Mouse (Mus musculus): ENCODE results near the gene Slc35c1.
A peak's percentile ranks its signal among the peaks of the same experiment; 100 is the strongest.
"Not testable (repeated sequence)": the region's sequence is repeated elsewhere in the genome, so short reads cannot be mapped to it uniquely, and the experiment has no call there.

Gene Slc35c1

GRCm38 (mm10) chr2:92459921-92460707 is at the start of gene Slc35c1:
Gene Slc35c1 (minus strand): TSS chr2:92460538.
- peak; percentile 45 to 46 for DNase-seq

DNA sequence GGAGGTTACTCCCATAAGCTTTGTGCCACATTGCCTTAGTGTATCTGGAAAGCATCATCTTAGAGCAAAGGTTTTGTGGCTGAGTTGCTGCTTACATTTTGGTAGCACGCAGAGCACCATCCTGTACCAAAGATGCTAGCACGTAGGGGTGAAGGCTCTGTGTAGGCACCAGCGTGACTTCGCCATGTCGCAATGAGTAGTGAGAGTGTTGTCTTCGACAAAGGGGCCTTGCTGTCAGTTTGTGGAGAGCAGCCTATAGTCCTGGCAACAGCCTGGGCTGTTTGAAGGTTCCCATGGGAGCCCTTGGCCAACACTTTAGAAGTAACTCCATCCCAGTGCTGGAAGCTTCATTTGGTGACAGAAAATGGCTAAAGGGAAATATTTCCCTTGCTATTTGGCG is 45.0 kb upstream of the Slc35c1 start:
- no peak for DNase-seq

GRCm38 (mm10) chr2:92503421-92503820 is 43.1 kb upstream of the Slc35c1 start:
- DNase-seq: no peak

GRCm38 (mm10) chr2:92499701-92500322 is 39.5 kb upstream of the Slc35c1 start:
- DNase-seq: no peak

DNA sequence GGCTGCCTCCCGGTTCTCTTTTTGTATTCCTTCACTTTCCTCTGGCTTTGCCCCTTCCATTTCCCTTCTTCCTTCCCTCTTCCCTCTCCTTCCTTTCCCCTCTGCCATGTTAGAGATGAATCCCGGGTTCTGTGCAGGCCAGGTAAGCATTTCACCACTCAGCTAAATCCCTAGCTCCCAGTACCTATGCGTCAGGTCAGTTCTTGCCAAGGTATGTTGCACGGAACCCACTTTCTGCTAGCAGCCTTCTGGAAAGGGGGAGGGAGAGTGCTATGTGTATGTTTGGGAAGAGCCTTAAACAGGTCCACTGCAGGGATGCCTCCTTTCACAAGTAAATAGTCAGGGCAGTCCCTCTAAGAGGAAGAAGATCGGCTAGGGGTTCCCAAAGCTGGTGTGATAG is 36.8 kb upstream of the Slc35c1 start:
- DNase-seq: no peak

DNA sequence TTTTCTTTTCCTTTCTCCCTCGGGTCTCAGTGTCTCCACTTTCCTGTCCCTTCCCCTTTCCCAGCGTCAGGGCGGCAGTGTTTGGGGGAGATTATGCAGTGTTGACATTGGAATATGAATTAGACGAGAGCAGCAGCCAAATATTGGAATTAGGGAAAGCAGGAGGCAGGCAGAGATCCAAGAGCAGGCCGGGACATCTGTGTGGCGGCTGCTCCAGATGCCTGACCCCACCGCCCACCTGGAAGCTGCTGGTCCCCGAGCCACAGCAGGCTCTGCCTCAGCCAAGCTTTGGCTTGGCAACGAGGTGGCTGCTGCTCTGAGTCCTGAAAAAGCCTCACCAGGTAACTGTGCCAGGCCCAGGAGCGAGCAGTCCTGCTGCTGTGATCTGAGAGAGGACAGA is 36.3 kb upstream of the Slc35c1 start:
- DNase-seq: no peak

DNA sequence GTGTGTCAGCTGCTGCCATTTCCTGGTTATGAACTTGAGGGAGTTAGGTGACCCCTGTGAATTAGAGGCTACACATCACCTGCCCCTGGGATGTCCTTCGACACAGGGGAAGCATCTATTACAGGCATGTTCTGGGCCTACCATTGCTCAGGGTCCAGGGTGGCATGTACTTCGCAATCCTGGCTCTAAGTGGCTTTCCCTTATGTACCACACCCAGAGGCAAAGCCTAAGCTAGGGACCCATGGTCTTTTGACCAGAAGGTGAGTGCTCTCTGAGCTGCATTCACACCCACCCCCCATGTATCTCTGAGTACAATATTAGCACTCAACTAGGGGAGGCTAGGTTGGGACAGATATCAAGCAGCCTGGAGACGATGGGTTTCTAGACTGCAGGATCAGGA is 34.6 kb upstream of the Slc35c1 start:
- no peak for DNase-seq

- DNase-seq: no peak
These were observed 34.1 kb upstream of the Slc35c1 start for GRCm38 (mm10) chr2:92494423-92494822.

GRCm38 (mm10) chr2:92493656-92494390 is 33.5 kb upstream of the Slc35c1 start:
- DNase-seq: peak; percentile 56

DNA sequence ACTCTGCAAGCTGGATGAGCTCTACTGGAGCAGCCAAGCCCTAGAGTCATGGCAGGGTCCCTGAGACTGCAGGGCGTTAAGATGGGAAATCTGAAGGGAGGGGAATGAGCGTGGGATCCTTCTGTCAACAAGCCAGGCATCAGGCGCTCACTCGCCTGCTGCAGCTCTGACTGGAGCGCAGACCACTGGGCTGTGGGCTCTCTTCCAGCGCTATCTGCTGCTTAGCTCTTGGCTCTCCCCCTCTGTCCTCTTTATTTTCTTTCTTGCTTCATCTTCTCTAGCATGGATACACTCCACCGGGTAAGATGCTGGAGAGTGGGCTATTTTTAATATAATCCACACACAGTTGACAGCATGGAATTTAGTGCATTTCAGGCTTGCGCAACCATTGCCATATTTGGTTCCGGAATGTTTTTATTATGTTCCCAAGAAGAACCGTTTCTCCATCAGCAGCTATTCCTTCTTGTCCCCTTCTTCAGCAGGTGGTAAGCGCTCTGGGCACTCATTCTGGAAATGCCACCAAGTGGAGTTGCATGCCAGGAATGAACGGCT is 31.7 kb upstream of the Slc35c1 start:
- DNase-seq: no peak

GRCm38 (mm10) chr2:92490541-92490940 is 30.2 kb upstream of the Slc35c1 start:
- DNase-seq: no peak

GRCm38 (mm10) chr2:92487791-92488190 is 27.5 kb upstream of the Slc35c1 start:
- DNase-seq: no peak

- no peak for DNase-seq
These were observed 26.6 kb upstream of the Slc35c1 start for GRCm38 (mm10) chr2:92486911-92487310.

- peak; percentile 80 to 85 for DNase-seq
These were observed 26.1 kb upstream of the Slc35c1 start for GRCm38 (mm10) chr2:92486403-92486802.

GRCm38 (mm10) chr2:92485640-92486295 is 25.4 kb upstream of the Slc35c1 start:
- peak; percentile 80 to 82 for DNase-seq

DNA sequence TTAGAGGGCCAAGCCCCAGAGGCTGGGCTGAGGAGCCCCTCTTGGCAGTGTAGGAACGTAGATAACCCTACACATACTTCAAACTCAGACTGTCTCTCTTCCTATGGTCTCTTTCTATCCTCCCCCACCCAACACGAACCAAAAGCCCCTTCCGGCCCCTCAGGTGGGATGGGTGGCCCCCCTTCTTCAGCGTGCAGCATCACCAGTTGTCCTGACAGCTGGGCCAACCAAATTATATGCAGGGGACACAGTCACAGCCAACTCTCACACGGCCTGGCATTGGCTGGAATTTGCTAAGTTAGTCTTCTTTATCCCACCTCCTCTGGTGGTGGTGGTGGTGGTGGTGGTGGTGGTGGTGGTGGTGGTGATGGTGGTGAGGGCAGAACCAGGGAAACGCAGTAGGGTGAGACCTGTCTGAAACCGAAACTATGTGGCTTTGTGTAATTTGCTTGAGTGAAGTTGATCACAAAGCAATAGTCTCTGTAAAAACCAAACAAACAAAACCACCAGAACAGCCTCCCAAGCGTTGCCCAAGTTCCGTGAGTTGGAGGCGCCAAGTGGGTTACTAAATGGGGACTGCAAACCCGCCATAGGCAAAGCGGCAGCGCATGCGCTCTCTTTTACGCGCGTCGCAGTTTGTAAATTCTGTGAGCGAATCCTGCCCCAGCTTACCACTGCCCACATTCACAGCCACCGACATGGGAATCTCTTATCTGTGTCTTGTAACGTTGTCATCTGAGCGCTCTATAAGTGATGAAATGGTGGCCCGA is 24.1 kb upstream of the Slc35c1 start:
- no peak for DNase-seq

GRCm38 (mm10) chr2:92483505-92483904 is 23.2 kb upstream of the Slc35c1 start:
- DNase-seq: no peak

- no peak for DNase-seq
These were observed 22.2 kb upstream of the Slc35c1 start for GRCm38 (mm10) chr2:92482551-92482950.

- DNase-seq: no peak
These were observed 18.0 kb upstream of the Slc35c1 start for GRCm38 (mm10) chr2:92478313-92478688.

GRCm38 (mm10) chr2:92477672-92478312 is 17.5 kb upstream of the Slc35c1 start:
- DNase-seq: no peak

DNA sequence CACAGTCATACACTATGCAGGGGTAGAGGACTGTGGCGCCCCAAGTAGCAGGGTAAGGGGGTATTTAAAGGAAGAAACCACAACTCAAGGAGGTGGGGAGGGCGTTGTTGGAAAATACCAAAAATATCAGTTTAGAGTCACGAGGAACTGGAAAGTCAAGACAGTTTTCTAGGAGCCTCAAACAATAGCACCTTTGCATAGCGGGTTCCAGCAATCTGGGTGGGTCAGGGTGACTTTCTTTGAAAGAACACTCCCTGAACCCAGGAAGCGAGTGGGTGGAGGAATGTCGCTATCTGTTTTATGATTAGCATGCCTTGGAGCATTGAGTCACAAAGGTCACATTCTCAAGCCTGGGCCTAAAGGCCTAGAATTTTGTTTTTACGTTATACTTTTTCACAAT is 16.2 kb upstream of the Slc35c1 start:
- not testable (repeated sequence) for DNase-seq

DNA sequence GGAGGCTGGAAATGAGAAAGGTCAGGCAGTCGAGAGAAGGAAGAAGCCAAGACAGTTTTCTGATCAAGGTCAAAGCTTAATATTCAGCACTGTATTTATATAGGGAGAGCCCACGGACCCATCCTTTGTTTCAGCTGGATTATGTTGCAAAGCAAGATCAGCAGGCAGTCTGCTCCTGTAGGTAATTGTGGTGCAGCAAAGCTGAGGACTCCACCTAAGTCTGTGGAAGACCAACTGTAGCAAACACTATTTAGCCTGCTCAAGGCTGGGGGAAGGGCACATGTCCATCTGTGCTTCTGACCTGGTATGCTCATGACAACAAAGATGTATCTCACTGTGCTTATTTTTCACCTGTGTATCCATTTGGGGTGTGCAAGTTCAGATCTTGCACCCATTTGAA is 15.4 kb upstream of the Slc35c1 start:
- DNase-seq: no peak
